Mouse (Mus musculus) MEL (cell line): ENCODE results near the gene Dolpp1. TPM values are rescaled to one million over a fixed set of nuclear protein-coding genes. Genes with fewer than 3 reads are reported as not detected.

Source experiments
- DNase-seq: peaks from one replicate; pipeline ENCODE4 v3.0.0; 2011; ENCODE audit warnings: low read depth, low spot score
- H3K27ac ChIP-seq: 2 replicates; pipeline ENCODE4 v1.5.1; 2012; ENCODE audit warnings: low read depth, mild to moderate bottlenecking, control low read depth, low read length, moderate library complexity; ENCODE audit not compliant: control insufficient read depth
- H3K27me3 ChIP-seq, 2 experiments: fragments of 150-350 bp in 1 of 2; sonication (generic) in 1 of 2; 2 replicates each; pipeline ENCODE4 v1.6.1; 2012; ENCODE audit warnings: low read length in 2 of 2, mild to moderate bottlenecking in 2 of 2, improper control_type of control experiment in 1 of 2, moderate library complexity in 1 of 2; ENCODE audit not compliant: insufficient read depth in 2 of 2, control insufficient read depth in 1 of 2
- H3K36me3 ChIP-seq, 2 experiments: 2 replicates each; pipeline ENCODE4 v1.6.1; 2012 to 2014; ENCODE audit warnings: low read length in 2 of 2, improper control_type of control experiment in 1 of 2, inconsistent platforms in 1 of 2, mild to moderate bottlenecking in 1 of 2; ENCODE audit not compliant: insufficient read depth in 2 of 2, control insufficient read depth in 1 of 2
- H3K4me1 ChIP-seq, 2 experiments: fragments of 150-350 bp in 1 of 2; sonication (generic) in 1 of 2; 2 replicates each; pipeline ENCODE4 v1.6.1; 2012; ENCODE audit warnings: low read length in 2 of 2, improper control_type of control experiment in 1 of 2, mild to moderate bottlenecking in 1 of 2; ENCODE audit not compliant: insufficient read depth in 2 of 2, control insufficient read depth in 1 of 2
- H3K4me3 ChIP-seq, 2 experiments: fragments of 150-350 bp in 1 of 2; sonication (generic) in 1 of 2; 2 replicates each; pipeline ENCODE4 v1.5.1; 2012; ENCODE audit warnings: low read depth in 2 of 2, low read length in 2 of 2, mild to moderate bottlenecking in 2 of 2, moderate library complexity in 2 of 2, control low read depth in 1 of 2, improper control_type of control experiment in 1 of 2; ENCODE audit not compliant: control insufficient read depth in 1 of 2, insufficient read depth in 1 of 2
- H3K79me2 ChIP-seq: 2 replicates; pipeline ENCODE4 v1.6.1; 2012; ENCODE audit warnings: mild to moderate bottlenecking, low read length, moderate library complexity; ENCODE audit not compliant: control insufficient read depth, poor library complexity, insufficient read depth
- H3K9ac ChIP-seq: 2 replicates; pipeline ENCODE4 v1.6.1; 2012; ENCODE audit warnings: low read depth, mild to moderate bottlenecking, control low read depth, low read length, moderate library complexity; ENCODE audit not compliant: control insufficient read depth, poor library complexity, severe bottlenecking
- H3K9me3 ChIP-seq: fragments of 150-350 bp; sonication (generic); replicated peaks from 2 replicates; pipeline ENCODE4 v1.6.1; 2012; ENCODE audit warnings: mild to moderate bottlenecking, low read length, improper control_type of control experiment, moderate library complexity; ENCODE audit not compliant: insufficient read depth
- BHLHE40 ChIP-seq: IDR thresholded peaks from 2 replicates; pipeline ENCODE4 v1.6.1; 2012; ENCODE audit warnings: low read depth, mild to moderate bottlenecking, inconsistent platforms, low read length, improper control_type of control experiment, borderline replicate concordance
- CHD1 ChIP-seq: IDR thresholded peaks from 2 replicates; pipeline ENCODE4 v1.6.1; 2012; ENCODE audit warnings: low read depth, mild to moderate bottlenecking, inconsistent platforms, low read length, improper control_type of control experiment
- E2F4 ChIP-seq: IDR thresholded peaks from 2 replicates; pipeline ENCODE4 v1.6.1; 2011; ENCODE audit warnings: low read depth, low read length, improper control_type of control experiment, borderline replicate concordance
- ELF1 ChIP-seq: IDR thresholded peaks from 2 replicates; pipeline ENCODE4 v1.6.1; 2014; ENCODE audit warnings: low read depth, mild to moderate bottlenecking, inconsistent platforms, low read length, improper control_type of control experiment, moderate library complexity
- EP300 ChIP-seq, 2 experiments: IDR thresholded peaks; 2 replicates each; pipeline ENCODE4 v1.6.1; 2011; ENCODE audit warnings: improper control_type of control experiment in 2 of 2, low read length in 2 of 2, low read depth in 1 of 2, mild to moderate bottlenecking in 1 of 2
- GABPA ChIP-seq: IDR thresholded peaks from 2 replicates; pipeline ENCODE4 v1.6.1; 2012; ENCODE audit warnings: low read depth, mild to moderate bottlenecking, inconsistent platforms, low read length, improper control_type of control experiment, moderate library complexity
- JUND ChIP-seq: IDR thresholded peaks from 2 replicates; pipeline ENCODE4 v1.6.1; 2011; ENCODE audit warnings: low read depth, mild to moderate bottlenecking, improper control_type of control experiment, low read length
- MAFK ChIP-seq: IDR thresholded peaks from 2 replicates; pipeline ENCODE4 v1.6.1; 2011; ENCODE audit warnings: low read depth, mild to moderate bottlenecking, low read length, improper control_type of control experiment, borderline replicate concordance
- MAZ ChIP-seq: IDR thresholded peaks from 2 replicates; pipeline ENCODE4 v1.6.1; 2012; ENCODE audit warnings: low read depth, mild to moderate bottlenecking, inconsistent platforms, low read length, improper control_type of control experiment
- MEF2A ChIP-seq: IDR thresholded peaks from 2 replicates; pipeline ENCODE4 v1.6.1; 2014; ENCODE audit warnings: low read depth, mild to moderate bottlenecking, inconsistent platforms, low read length, improper control_type of control experiment; ENCODE audit not compliant: poor library complexity, insufficient replicate concordance, severe bottlenecking; ENCODE audit errors: extremely low read depth
- MYC ChIP-seq: IDR thresholded peaks from 2 replicates; pipeline ENCODE4 v1.6.1; 2011; ENCODE audit warnings: low read depth, mild to moderate bottlenecking, low read length, improper control_type of control experiment, moderate library complexity
- POLR2AphosphoS2 ChIP-seq: IDR thresholded peaks from 2 replicates; pipeline ENCODE4 v1.6.1; 2011; ENCODE audit warnings: low read length, improper control_type of control experiment
- POLR2AphosphoS5 ChIP-seq: IDR thresholded peaks from 2 replicates; pipeline ENCODE4 v1.6.1; 2012; ENCODE audit warnings: low read depth, borderline replicate concordance, mild to moderate bottlenecking, inconsistent platforms, low read length, moderate library complexity, mixed read lengths
- RCOR1 ChIP-seq: IDR thresholded peaks from 2 replicates; pipeline ENCODE4 v1.6.1; 2012; ENCODE audit warnings: low read depth, mild to moderate bottlenecking, inconsistent platforms, low read length, improper control_type of control experiment
- TCF12 ChIP-seq: IDR thresholded peaks from 2 replicates; pipeline ENCODE4 v1.6.1; 2014; ENCODE audit warnings: low read depth, mild to moderate bottlenecking, inconsistent platforms, low read length, improper control_type of control experiment, moderate library complexity
- USF1 ChIP-seq: IDR thresholded peaks from 2 replicates; pipeline ENCODE4 v1.6.1; 2014; ENCODE audit warnings: low read depth, mild to moderate bottlenecking, inconsistent platforms, low read length, improper control_type of control experiment, moderate library complexity
- ZC3H11A ChIP-seq: IDR thresholded peaks from 2 replicates; pipeline ENCODE4 v1.6.1; 2012; ENCODE audit warnings: low read depth, mild to moderate bottlenecking, inconsistent platforms, low read length, improper control_type of control experiment
- polyA plus RNA-seq, 2 experiments: library from polyadenylated mRNA; stranded (reverse) in 1 of 2; unstranded in 1 of 2; fragments of >175 nt in 1 of 2; fragments of >200 nt in 1 of 2; gene quantifications; 2 replicates each; pipeline versions ENCODE4 v1.2.1 to v1.2.4; 2012; ENCODE audit warnings: low replicate concordance in 2 of 2, low read depth in 1 of 2; ENCODE audit not compliant: insufficient read length in 2 of 2, insufficient read depth in 1 of 2, missing spikeins in 1 of 2
- total RNA-seq: library from RNA; depleted of rRNA; stranded (reverse); fragments of 300-350 nt; gene quantifications from 2 replicates; pipeline ENCODE4 v1.2.3, GENCODE M21; 2012

The Dolpp1 gene
- total and polyA plus RNA-seq, 3 experiments: 28.0 to 37.5 TPM; not detected in 1

DNA sequence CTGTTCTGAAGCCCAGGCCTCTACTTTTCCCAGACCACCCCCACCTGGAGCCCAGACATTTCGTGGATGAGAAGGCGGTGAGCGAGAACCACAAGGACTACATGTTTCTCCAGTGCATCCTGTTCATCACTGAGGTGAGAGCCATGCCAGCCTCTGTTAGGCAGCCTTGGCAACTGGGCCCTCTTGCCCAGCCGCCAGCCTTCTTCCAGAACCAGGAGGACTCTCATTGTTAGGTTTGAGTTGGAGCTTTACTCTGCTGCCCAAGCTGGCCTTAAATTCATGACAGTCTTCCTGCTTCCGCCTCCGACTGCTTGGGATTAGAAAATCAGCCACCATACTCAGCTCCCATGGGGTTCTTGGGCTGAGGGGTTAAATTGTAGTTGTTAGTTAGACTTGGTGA is 47.6 kb downstream of the Dolpp1 start:
- H3K36me3 ChIP-seq: peaks cover 0 to 10% of the 10 kb centered on the region in 2 experiments; a peak in 2 of 4 replicates

GRCm38 (mm10) chr2:30440211-30440700 is 48.2 kb downstream of the Dolpp1 start:
- no peak overlapping the region for H3K9ac ChIP-seq
- no peak for DNase-seq
- H3K27me3 ChIP-seq: no peaks in the 10 kb centered on the region
- no peak overlapping the region for H3K4me3 ChIP-seq
- peaks cover 0 to 10% of the 10 kb centered on the region in 2 experiments; a peak in 2 of 4 replicates for H3K36me3 ChIP-seq
- H3K9me3 ChIP-seq: no peaks in the 10 kb centered on the region
- H3K27ac ChIP-seq: no peak overlapping the region
- H3K79me2 ChIP-seq: no peaks in the 10 kb centered on the region
- TF ChIP-seq E2F4 (no peak), USF1 (no peak), ZC3H11A (no peak), EP300 (IDR thresholded peaks at IDR 0.05; ENCODE audit: low read depth in 1 of 2, low read length in 2 of 2) (no peak), MYC (no peak), RCOR1 (no peak), POLR2AphosphoS2 (no peak), MEF2A (no peak), CHD1 (no peak), TCF12 (no peak), GABPA (no peak), MAZ (no peak), BHLHE40 (no peak)
- H3K4me1 ChIP-seq: no peaks in the 10 kb centered on the region

More for the DNA sequence above, 47.6 kb downstream of the Dolpp1 start:
- DNase-seq: no peak
- Histone ChIP-seq H3K9me3 (no peaks in the 10 kb centered on the region), H3K4me1 (no peaks in the 10 kb centered on the region), H3K4me3 (no peak overlapping the region), H3K79me2 (no peaks in the 10 kb centered on the region), H3K27me3 (no peaks in the 10 kb centered on the region), H3K9ac (no peak overlapping the region), H3K27ac (no peak overlapping the region)
- TF ChIP-seq CHD1 (no peak), POLR2AphosphoS5 (no peak), E2F4 (no peak), USF1 (no peak), ELF1 (no peak), MAFK (no peak), JUND (no peak), RCOR1 (no peak), GABPA (no peak)
